Mouse (Mus musculus) brain, embryonic 18.5 days (tissue): ENCODE data around the gene Tm9sf2.
A peak's percentile ranks its signal among the peaks of the same experiment; 100 is the strongest.
"Not testable (repeated sequence)": the region's sequence is repeated elsewhere in the genome, so short reads cannot be mapped to it uniquely, and the experiment has no call there.

Experiments used
- DNase-seq: peaks from one replicate; pipeline ENCODE4 v3.0.0-alpha.2; 2012; ENCODE audit warnings: low read depth, low spot score

Tm9sf2 gene

GRCm38 (mm10) chr14:122099584-122099983, 7.3 kb upstream of the Tm9sf2 start:
- DNase-seq = no peak

GRCm38 (mm10) chr14:122101890-122102289, 4.9 kb upstream of the Tm9sf2 start:
- DNase-seq = not testable (repeated sequence)

GRCm38 (mm10) chr14:122104881-122105280, 2.0 kb upstream of the Tm9sf2 start:
- peak; percentile 85 for DNase-seq

- no peak for DNase-seq
These were observed 1.2 kb upstream of the Tm9sf2 start for GRCm38 (mm10) chr14:122105391-122106285.

- no peak for DNase-seq
These were observed 810 bp downstream of the Tm9sf2 start for GRCm38 (mm10) chr14:122107481-122108214.

- DNase-seq = no peak
These were observed 4.8 kb downstream of the Tm9sf2 start for GRCm38 (mm10) chr14:122111681-122112080.

- DNase-seq = no peak
These were observed 5.5 kb downstream of the Tm9sf2 start for GRCm38 (mm10) chr14:122112311-122112710.

- DNase-seq = no peak
These were observed 9.4 kb downstream of the Tm9sf2 start for GRCm38 (mm10) chr14:122116200-122116599.

GRCm38 (mm10) chr14:122130111-122130797, 23.4 kb downstream of the Tm9sf2 start:
- DNase-seq = no peak

- no peak for DNase-seq
These were observed 24.8 kb downstream of the Tm9sf2 start for GRCm38 (mm10) chr14:122131644-122132043.

- no peak for DNase-seq
These were observed 29.6 kb downstream of the Tm9sf2 start for GRCm38 (mm10) chr14:122136368-122136928.

- DNase-seq = no peak
These were observed 30.4 kb downstream of the Tm9sf2 start for GRCm38 (mm10) chr14:122137234-122137633.

GRCm38 (mm10) chr14:122140126-122140525, 33.3 kb downstream of the Tm9sf2 start:
- no peak for DNase-seq

- DNase-seq = no peak
These were observed 36.9 kb downstream of the Tm9sf2 start for GRCm38 (mm10) chr14:122143585-122144269.

- no peak for DNase-seq
These were observed 38.5 kb downstream of the Tm9sf2 start for GRCm38 (mm10) chr14:122145374-122145773.

GRCm38 (mm10) chr14:122150616-122151015, 43.8 kb downstream of the Tm9sf2 start:
- no peak for DNase-seq

GRCm38 (mm10) chr14:122157738-122158137, 50.9 kb downstream of the Tm9sf2 start:
- no peak for DNase-seq

GRCm38 (mm10) chr14:122160916-122161315, 54.1 kb downstream of the Tm9sf2 start:
- DNase-seq = no peak

GRCm38 (mm10) chr14:122168912-122169311, 62.1 kb downstream of the Tm9sf2 start:
- no peak for DNase-seq

GRCm38 (mm10) chr14:122170202-122170781, 63.5 kb downstream of the Tm9sf2 start:
- no peak for DNase-seq

- no peak for DNase-seq
These were observed 64.2 kb downstream of the Tm9sf2 start for GRCm38 (mm10) chr14:122171031-122171430.
